Mouse (Mus musculus) lung, postnatal 0 days (tissue): ENCODE data around the gene Armc9. TPM values are rescaled to one million over a fixed set of nuclear protein-coding genes. Genes with fewer than 3 reads are reported as not detected.

Experiments used
- ATAC-seq: fragments of 200-750 bp; cut with Nextera tagmentation; 2 replicates; pipeline ENCODE4 v1.8.0; 2017; ENCODE audit warnings: moderate library complexity
- DNase-seq: peaks from one replicate; pipeline ENCODE4 v3.0.0-alpha.2; 2016; ENCODE audit warnings: low spot score
- H3K27ac ChIP-seq: fragments of 300-500 bp; sonication (generic); 2 replicates; pipeline ENCODE4 v1.5.1; 2014; ENCODE audit warnings: antibody characterized with exemption, mild to moderate bottlenecking, low read length, mixed read lengths
- H3K27me3 ChIP-seq: fragments of 300-500 bp; sonication (generic); replicated peaks from 2 replicates; pipeline ENCODE4 v1.6.1; 2014; ENCODE audit warnings: low read length, mixed read lengths; ENCODE audit not compliant: insufficient read depth
- H3K36me3 ChIP-seq: fragments of 300-500 bp; sonication (generic); 2 replicates; pipeline ENCODE4 v1.6.1; 2014; ENCODE audit warnings: low read length, mixed read lengths; ENCODE audit not compliant: insufficient read depth
- H3K4me1 ChIP-seq: fragments of 300-500 bp; sonication (generic); 2 replicates; pipeline ENCODE4 v1.6.1; 2014; ENCODE audit warnings: antibody characterized with exemption, low read depth, low read length, mixed read lengths; ENCODE audit not compliant: insufficient read depth
- H3K4me2 ChIP-seq: fragments of 300-500 bp; sonication (generic); replicated peaks from 2 replicates; pipeline ENCODE4 v1.6.1; 2014; ENCODE audit warnings: low read depth, mild to moderate bottlenecking, low read length, moderate library complexity, mixed read lengths
- H3K4me3 ChIP-seq: fragments of 300-500 bp; sonication (generic); 2 replicates; pipeline ENCODE4 v1.5.1; 2014; ENCODE audit warnings: low read depth, low read length
- H3K9ac ChIP-seq: fragments of 300-500 bp; sonication (generic); replicated peaks from 2 replicates; pipeline ENCODE4 v1.6.1; 2014; ENCODE audit warnings: low read depth, mild to moderate bottlenecking
- H3K9me3 ChIP-seq: fragments of 300-500 bp; sonication (generic); 2 replicates; pipeline ENCODE4 v1.6.1; 2016; ENCODE audit warnings: low read length, mixed read lengths
- CTCF ChIP-seq: IDR thresholded peaks from 2 replicates; pipeline ENCODE4 v1.5.1; 2016; ENCODE audit warnings: antibody characterized with exemption, mild to moderate bottlenecking
- EP300 ChIP-seq: IDR thresholded peaks from 2 replicates; pipeline ENCODE4 v1.6.1; 2016; ENCODE audit warnings: antibody characterized with exemption, mild to moderate bottlenecking, control low read depth
- WGBS: fragments of 180-500 bp; shearing (Covaris S2); extraction: QIAGEN DNeasy Blood & Tissue Kit; methylation state at CpG from one replicate; pipeline ENCODE4 v1.1.7; 2014; 5-methylcytosine and 5-hydroxymethylcytosine counted together
- polyA plus RNA-seq: library from polyadenylated mRNA; unstranded; fragments of >200 nt; fragmentation: Nextera tagmentation; extraction: Ambion mirVana; gene quantifications from 2 replicates; pipeline ENCODE4 v1.2.1, GENCODE M21; 2015

The Armc9 gene
- polyA plus RNA-seq, 1 experiment from 2014 or later = 8.7 TPM

GRCm38 (mm10) chr1:86216412-86216811 lies 61.8 kb downstream of the Armc9 start:
- no peaks in the 10 kb centered on the region; the same call in 1 of the 2 replicates for H3K4me1 ChIP-seq
- DNase-seq = peak; percentile 30
- WGBS = 71% methylated on average over 5 of the region's 5 CpGs

GRCm38 (mm10) chr1:86217976-86218375 lies 63.4 kb downstream of the Armc9 start:
- TF ChIP-seq CTCF = no peak
- no peak for TF ChIP-seq EP300
- Histone ChIP-seq H3K27ac (no peak overlapping the region), H3K36me3 (no peaks in the 10 kb centered on the region), H3K4me2 (no peak overlapping the region), H3K4me1 (no peaks in the 10 kb centered on the region; the same call in 1 of the 2 replicates), H3K4me3 (no peak overlapping the region), H3K27me3 (no peaks in the 10 kb centered on the region), H3K9me3 (no peaks in the 10 kb centered on the region), H3K9ac (no peak overlapping the region)
- ATAC-seq (peak; percentile 17; the same call in 1 of the 2 replicates), DNase-seq (no peak)
- 27% methylated on average over 6 of the region's 6 CpGs for WGBS

More at GRCm38 (mm10) chr1:86216412-86216811, 61.8 kb downstream of the Armc9 start:
- H3K36me3 ChIP-seq = no peaks in the 10 kb centered on the region
- no peak overlapping the region for H3K4me3 ChIP-seq
- H3K27me3 ChIP-seq = no peaks in the 10 kb centered on the region
- no peak overlapping the region for H3K4me2 ChIP-seq
- ATAC-seq = peak; percentile 25; the same call in 1 of the 2 replicates
- no peak overlapping the region for H3K27ac ChIP-seq
- H3K9ac ChIP-seq = no peak overlapping the region
- no peaks in the 10 kb centered on the region for H3K9me3 ChIP-seq
- TF ChIP-seq EP300 (no peak), CTCF (no peak)

GRCm38 (mm10) chr1:86225195-86225594 lies 70.6 kb downstream of the Armc9 start:
- DNase-seq (no peak), ATAC-seq (peak; percentile 60)
- no peaks in the 10 kb centered on the region for H3K4me1 ChIP-seq
- no peak overlapping the region for H3K9ac ChIP-seq
- no peaks in the 10 kb centered on the region for H3K27me3 ChIP-seq
- H3K27ac ChIP-seq = no peak overlapping the region
- no peaks in the 10 kb centered on the region for H3K36me3 ChIP-seq
- H3K4me3 ChIP-seq = no peak overlapping the region
- H3K4me2 ChIP-seq = no peak overlapping the region
- no peaks in the 10 kb centered on the region for H3K9me3 ChIP-seq
- TF ChIP-seq CTCF = no peak
- no peak for TF ChIP-seq EP300
- 53% methylated on average over 6 of the region's 6 CpGs for WGBS

- H3K4me1 ChIP-seq = no peaks in the 10 kb centered on the region
- WGBS = 74% methylated on average over 8 of the region's 8 CpGs
- ATAC-seq (no peak), DNase-seq (no peak)
- H3K9me3 ChIP-seq = no peaks in the 10 kb centered on the region
- no peak overlapping the region for H3K27ac ChIP-seq
- no peak overlapping the region for H3K4me2 ChIP-seq
- H3K27me3 ChIP-seq = no peaks in the 10 kb centered on the region
- no peaks in the 10 kb centered on the region for H3K36me3 ChIP-seq
- no peak for TF ChIP-seq EP300
- TF ChIP-seq CTCF = no peak
- H3K9ac ChIP-seq = no peak overlapping the region
- no peak overlapping the region for H3K4me3 ChIP-seq
Measured at GRCm38 (mm10) chr1:86228653-86229052, 74.1 kb downstream of the Armc9 start.

- H3K27me3 ChIP-seq = no peaks in the 10 kb centered on the region
- no peak for TF ChIP-seq CTCF
- TF ChIP-seq EP300 = no peak
- H3K27ac ChIP-seq = no peak overlapping the region
- no peak overlapping the region for H3K9ac ChIP-seq
- no peaks in the 10 kb centered on the region for H3K9me3 ChIP-seq
- H3K4me1 ChIP-seq = no peaks in the 10 kb centered on the region
- ATAC-seq = peak; percentile 27
- H3K36me3 ChIP-seq = no peaks in the 10 kb centered on the region
- no peak overlapping the region for H3K4me2 ChIP-seq
- peak; percentile 47 for DNase-seq
- no peak overlapping the region for H3K4me3 ChIP-seq
- 81% methylated on average over 9 of the region's 9 CpGs for WGBS
Measured at GRCm38 (mm10) chr1:86229184-86229829, 74.7 kb downstream of the Armc9 start.

- no peak overlapping the region for H3K4me2 ChIP-seq
- 77% methylated on average over 5 of the region's 5 CpGs for WGBS
- TF ChIP-seq CTCF = no peak
- TF ChIP-seq EP300 = no peak
- no peak overlapping the region for H3K4me3 ChIP-seq
- no peak overlapping the region for H3K9ac ChIP-seq
- no peak overlapping the region for H3K27ac ChIP-seq
- no peaks in the 10 kb centered on the region for H3K4me1 ChIP-seq
- H3K27me3 ChIP-seq = no peaks in the 10 kb centered on the region
- H3K9me3 ChIP-seq = no peaks in the 10 kb centered on the region
- DNase-seq (no peak), ATAC-seq (no peak)
- H3K36me3 ChIP-seq = no peaks in the 10 kb centered on the region
Measured at GRCm38 (mm10) chr1:86232631-86233030, 78.1 kb downstream of the Armc9 start.
